Mouse (Mus musculus) stomach, embryonic 14.5 days (tissue): ENCODE results near the gene 5730522E02Rik. TPM values are rescaled to one million over a fixed set of nuclear protein-coding genes. Genes with fewer than 3 reads are reported as not detected.

Experiments
- ATAC-seq: fragments of 200-750 bp; cut with Nextera tagmentation; 2 replicates; pipeline ENCODE4 v1.8.0; 2017; ENCODE audit warnings: low read depth, moderate TSS enrichment; ENCODE audit not compliant: insufficient number of reproducible peaks, insufficient read depth, low FRiP score
- H3K27ac ChIP-seq: fragments of 300-500 bp; sonication (generic); 2 replicates; pipeline ENCODE4 v1.5.1; 2014; ENCODE audit warnings: mild to moderate bottlenecking, low read length, moderate library complexity, mixed read lengths
- H3K27me3 ChIP-seq: fragments of 300-500 bp; sonication (generic); 2 replicates; pipeline ENCODE4 v1.6.1; 2014; ENCODE audit warnings: low read length, control low read depth, mixed read lengths; ENCODE audit not compliant: control insufficient read depth, insufficient read depth
- H3K36me3 ChIP-seq: fragments of 300-500 bp; sonication (generic); 2 replicates; pipeline ENCODE4 v1.6.1; 2014; ENCODE audit warnings: mild to moderate bottlenecking, control low read depth, low read length, moderate library complexity, mixed read lengths; ENCODE audit not compliant: control insufficient read depth, insufficient read depth
- H3K4me1 ChIP-seq: fragments of 300-500 bp; sonication (generic); 2 replicates; pipeline ENCODE4 v1.6.1; 2014; ENCODE audit warnings: low read length, control low read depth, mixed read lengths; ENCODE audit not compliant: control insufficient read depth, insufficient read depth
- H3K4me2 ChIP-seq: fragments of 300-500 bp; sonication (generic); replicated peaks from 2 replicates; pipeline ENCODE4 v1.6.1; 2014; ENCODE audit warnings: low read depth, low read length, control low read depth
- H3K4me3 ChIP-seq: fragments of 300-500 bp; sonication (generic); 2 replicates; pipeline ENCODE4 v1.5.1; 2014; ENCODE audit warnings: low read depth, low read length, control low read depth
- H3K9ac ChIP-seq: fragments of 300-500 bp; sonication (generic); replicated peaks from 2 replicates; pipeline ENCODE4 v1.6.1; 2014; ENCODE audit warnings: low read depth, mild to moderate bottlenecking, control low read depth, low read length, moderate library complexity, mixed read lengths
- H3K9me3 ChIP-seq: fragments of 300-500 bp; sonication (generic); 2 replicates; pipeline ENCODE4 v1.6.1; 2016; ENCODE audit warnings: low read depth, low read length, control low read depth; ENCODE audit not compliant: control insufficient read depth
- WGBS: fragments of 180-500 bp; shearing (Covaris S2); extraction: QIAGEN DNeasy Blood & Tissue Kit; methylation state at CpG from one replicate; pipeline ENCODE4 v1.1.7; 2014; 5-methylcytosine and 5-hydroxymethylcytosine counted together
- polyA plus RNA-seq: library from polyadenylated mRNA; unstranded; fragments of >200 nt; fragmentation: Nextera tagmentation; extraction: Ambion mirVana; gene quantifications from 2 replicates; pipeline ENCODE4 v1.2.1, GENCODE M21; 2014

5730522E02Rik gene
- polyA plus RNA-seq, 1 experiment from 2014 or later, result 6.5 TPM

- H3K4me1 ChIP-seq, result no peaks in the 10 kb centered on the region
- H3K36me3 ChIP-seq, result no peaks in the 10 kb centered on the region
- WGBS, result 94% methylated on average over 5 of the region's 5 CpGs
- ATAC-seq, result no peak
- H3K27ac ChIP-seq, result no peak overlapping the region
- H3K4me3 ChIP-seq, result no peak overlapping the region
- H3K4me2 ChIP-seq, result no peak overlapping the region
- H3K9me3 ChIP-seq, result no peaks in the 10 kb centered on the region
- H3K9ac ChIP-seq, result no peak overlapping the region
- no peaks in the 10 kb centered on the region for H3K27me3 ChIP-seq
Observed at GRCm38 (mm10) chr11:25737255-25737654, 473.3 kb downstream of the 5730522E02Rik start.

- Histone ChIP-seq H3K4me2 (no peak overlapping the region), H3K27me3 (no peaks in the 10 kb centered on the region), H3K9me3 (no peaks in the 10 kb centered on the region), H3K36me3 (no peaks in the 10 kb centered on the region), H3K27ac (no peak overlapping the region), H3K9ac (no peak overlapping the region), H3K4me1 (no peaks in the 10 kb centered on the region), H3K4me3 (no peak overlapping the region)
- ATAC-seq, result no peak
- WGBS, result 29% methylated on average over 1 of the region's 1 CpGs
Observed at GRCm38 (mm10) chr11:25729476-25729875, 481.1 kb downstream of the 5730522E02Rik start.

- H3K4me3 ChIP-seq, result no peak overlapping the region
- no peaks in the 10 kb centered on the region for H3K36me3 ChIP-seq
- no peak overlapping the region for H3K4me2 ChIP-seq
- H3K9ac ChIP-seq, result no peak overlapping the region
- H3K4me1 ChIP-seq, result no peaks in the 10 kb centered on the region
- H3K27ac ChIP-seq, result no peak overlapping the region
- no peaks in the 10 kb centered on the region for H3K9me3 ChIP-seq
- no peaks in the 10 kb centered on the region for H3K27me3 ChIP-seq
- WGBS, result 78% methylated on average over 7 of the region's 7 CpGs
- no peak for ATAC-seq
Observed at GRCm38 (mm10) chr11:25715447-25716321, 494.9 kb downstream of the 5730522E02Rik start.

GRCm38 (mm10) chr11:25710559-25710958, 500.0 kb downstream of the 5730522E02Rik start:
- no peak for ATAC-seq
- Histone ChIP-seq H3K4me2 (no peak overlapping the region), H3K9ac (no peak overlapping the region), H3K36me3 (no peaks in the 10 kb centered on the region), H3K9me3 (no peaks in the 10 kb centered on the region), H3K4me3 (no peak overlapping the region), H3K4me1 (no peaks in the 10 kb centered on the region), H3K27ac (no peak overlapping the region), H3K27me3 (no peaks in the 10 kb centered on the region)
- WGBS, result 40% methylated on average over 2 of the region's 2 CpGs

DNA sequence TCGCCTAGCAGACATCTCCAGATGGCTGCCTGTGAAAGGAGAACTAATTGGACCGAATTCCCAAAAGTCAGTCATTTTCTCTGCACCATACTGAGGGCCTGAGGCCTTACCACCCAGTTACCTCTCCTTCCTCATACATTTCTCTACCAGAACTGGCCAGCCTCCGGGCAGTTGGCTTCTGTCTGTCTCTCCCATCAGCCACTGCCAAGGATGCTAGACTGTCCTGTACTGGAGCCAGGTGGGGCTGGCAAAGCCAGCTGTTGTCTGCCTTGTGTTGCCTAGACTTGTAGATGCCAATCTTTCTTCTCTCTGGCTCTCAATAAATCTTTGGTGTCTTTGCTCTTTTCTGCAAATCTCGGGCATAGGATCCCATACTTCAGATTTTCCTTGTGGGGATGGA, 500.7 kb downstream of the 5730522E02Rik start:
- Histone ChIP-seq H3K9me3 (no peaks in the 10 kb centered on the region), H3K27me3 (no peaks in the 10 kb centered on the region)
- WGBS, result 80% methylated on average over 4 of the region's 4 CpGs

DNA sequence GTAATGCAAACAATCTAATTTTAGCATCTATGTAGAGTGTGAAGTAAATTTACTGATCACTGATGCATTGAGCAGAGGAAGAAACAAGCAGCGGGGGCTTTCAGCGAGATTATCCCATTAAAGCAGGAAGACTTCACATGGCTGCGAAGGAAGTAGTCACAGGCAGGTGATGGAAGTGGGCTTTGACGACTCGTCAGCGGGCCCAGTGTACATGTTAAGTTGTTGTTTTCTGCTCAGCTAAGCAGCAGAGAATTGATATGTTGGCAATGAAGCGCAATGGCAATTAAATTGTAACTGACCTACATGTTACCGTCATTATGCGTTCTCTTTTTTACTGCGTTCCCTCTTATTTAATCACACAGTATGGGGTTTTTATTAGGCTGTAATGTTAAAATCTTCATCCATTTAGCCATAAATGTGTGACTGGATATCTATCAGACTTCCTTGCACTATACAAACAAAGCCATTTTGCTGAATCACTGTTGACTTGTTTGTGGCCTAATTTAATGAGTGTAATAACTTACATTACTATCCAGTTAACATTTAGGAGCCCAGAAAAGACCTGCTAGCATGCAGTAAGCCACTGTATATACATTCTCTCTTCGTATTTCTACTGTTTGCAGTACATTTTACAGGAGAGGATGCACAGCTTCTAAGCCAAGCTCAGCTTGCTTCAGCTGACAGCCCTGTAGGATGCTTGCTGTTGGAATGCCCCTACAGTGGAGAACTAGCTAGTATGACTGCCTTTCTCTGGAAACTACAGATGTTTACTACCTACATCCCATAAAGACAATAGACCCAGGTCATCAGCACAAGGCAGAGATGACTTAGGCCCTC, 506.0 kb downstream of the 5730522E02Rik start:
- no peaks in the 10 kb centered on the region for H3K27me3 ChIP-seq
- no peaks in the 10 kb centered on the region for H3K36me3 ChIP-seq
- H3K27ac ChIP-seq, result no peak overlapping the region
- WGBS, result 80% methylated on average over 11 of the region's 11 CpGs
- no peaks in the 10 kb centered on the region for H3K9me3 ChIP-seq
- ATAC-seq, result no peak
- H3K4me1 ChIP-seq, result no peaks in the 10 kb centered on the region
- no peak overlapping the region for H3K4me2 ChIP-seq
- H3K9ac ChIP-seq, result no peak overlapping the region
- no peak overlapping the region for H3K4me3 ChIP-seq

More for the DNA sequence above, 500.7 kb downstream of the 5730522E02Rik start:
- H3K4me2 ChIP-seq, result no peak overlapping the region
- no peak overlapping the region for H3K4me3 ChIP-seq
- ATAC-seq, result no peak
- no peak overlapping the region for H3K9ac ChIP-seq
- H3K4me1 ChIP-seq, result no peaks in the 10 kb centered on the region
- H3K36me3 ChIP-seq, result no peaks in the 10 kb centered on the region
- H3K27ac ChIP-seq, result no peak overlapping the region

DNA sequence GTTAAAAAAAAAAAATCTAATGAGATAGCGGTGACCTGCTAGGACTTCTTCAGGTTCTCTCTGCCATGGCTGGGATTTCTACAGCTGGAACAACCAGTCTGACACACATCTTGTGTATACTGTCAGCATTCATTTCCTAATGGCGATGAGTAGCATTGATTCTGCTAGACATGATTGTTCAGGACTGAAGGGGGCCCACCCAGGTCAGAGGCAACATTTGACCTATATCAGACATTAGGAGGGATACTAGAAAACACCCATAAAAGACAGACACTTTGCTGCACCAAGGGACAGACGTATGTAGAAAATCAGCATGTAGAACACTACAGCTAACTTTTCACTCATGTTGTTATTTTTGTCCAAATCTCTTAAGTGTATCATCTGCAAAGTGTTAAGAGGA, 507.8 kb downstream of the 5730522E02Rik start:
- Histone ChIP-seq H3K36me3 (no peaks in the 10 kb centered on the region), H3K4me3 (no peak overlapping the region), H3K9ac (no peak overlapping the region), H3K9me3 (no peaks in the 10 kb centered on the region), H3K4me1 (no peaks in the 10 kb centered on the region), H3K4me2 (no peak overlapping the region), H3K27me3 (no peaks in the 10 kb centered on the region), H3K27ac (no peak overlapping the region)
- WGBS, result 80% methylated on average over 3 of the region's 3 CpGs
- no peak for ATAC-seq

DNA sequence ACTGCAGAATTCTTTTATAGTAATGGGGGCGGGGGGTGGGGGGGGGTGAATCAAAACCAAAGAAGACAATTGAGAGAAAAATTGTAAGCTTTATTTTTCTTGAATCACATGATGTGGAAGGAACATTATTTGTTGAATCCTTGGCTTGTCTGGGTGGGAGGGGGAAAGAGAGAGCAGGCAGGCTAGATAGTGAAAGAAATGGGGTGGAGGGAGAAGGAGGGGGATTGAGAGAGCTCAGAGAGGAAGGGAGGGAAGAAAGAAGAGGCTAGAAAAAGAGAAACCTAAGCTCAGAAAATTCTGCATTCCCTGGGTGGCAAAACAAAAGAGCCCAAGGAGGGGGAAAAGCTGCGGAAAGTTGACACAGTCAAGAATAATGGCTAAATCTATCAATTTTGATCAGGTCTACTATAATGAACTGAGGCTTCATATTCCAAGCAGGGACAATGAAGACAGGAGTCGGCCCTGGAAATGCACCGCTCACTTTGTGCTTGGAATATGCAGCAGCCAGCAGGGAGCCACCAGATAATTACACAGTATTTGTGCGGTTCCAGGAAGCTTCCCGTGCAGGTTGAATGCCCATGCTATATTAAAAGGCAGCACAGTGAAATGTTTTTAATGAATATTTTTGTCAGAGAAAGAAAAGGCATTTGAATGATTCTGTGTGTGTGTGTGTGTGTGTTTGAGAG, 512.9 kb downstream of the 5730522E02Rik start:
- no peaks in the 10 kb centered on the region for H3K4me1 ChIP-seq
- H3K4me3 ChIP-seq, result no peak overlapping the region
- H3K27me3 ChIP-seq, result no peaks in the 10 kb centered on the region
- WGBS, result 52% methylated on average over 6 of the region's 6 CpGs
- H3K27ac ChIP-seq, result no peak overlapping the region
- no peak overlapping the region for H3K9ac ChIP-seq
- H3K36me3 ChIP-seq, result no peaks in the 10 kb centered on the region
- ATAC-seq, result no peak
- no peak overlapping the region for H3K4me2 ChIP-seq
- no peaks in the 10 kb centered on the region for H3K9me3 ChIP-seq
